Mouse (Mus musculus) forebrain, postnatal 0 days (tissue): Measurements from ENCODE around the gene Phlpp1. TPM values are rescaled to one million over a fixed set of nuclear protein-coding genes. Genes with fewer than 3 reads are reported as not detected.

Experiments used
- ATAC-seq: fragments of 200-750 bp; cut with Nextera tagmentation; 2 replicates; pipeline ENCODE4 v1.8.0; 2017; ENCODE audit warnings: mild to moderate bottlenecking, moderate library complexity
- DNase-seq: peaks from one replicate; pipeline ENCODE4 v3.0.0-alpha.2; 2015
- H3K27ac ChIP-seq: fragments of 300-500 bp; sonication (generic); 2 replicates; pipeline ENCODE4 v1.5.1; 2014; ENCODE audit warnings: low read depth, mild to moderate bottlenecking, antibody characterized with exemption, low read length, moderate library complexity, mixed read lengths
- H3K27me3 ChIP-seq: fragments of 300-500 bp; sonication (generic); 2 replicates; pipeline ENCODE4 v1.6.1; 2014; ENCODE audit warnings: mild to moderate bottlenecking, low read length, mixed read lengths; ENCODE audit not compliant: insufficient read depth
- H3K36me3 ChIP-seq: fragments of 300-500 bp; sonication (generic); 2 replicates; pipeline ENCODE4 v1.6.1; 2014; ENCODE audit warnings: mild to moderate bottlenecking, moderate library complexity; ENCODE audit not compliant: insufficient read depth
- H3K4me1 ChIP-seq: fragments of 300-500 bp; sonication (generic); 2 replicates; pipeline ENCODE4 v1.6.1; 2014; ENCODE audit warnings: antibody characterized with exemption; ENCODE audit not compliant: insufficient read depth
- H3K4me2 ChIP-seq: fragments of 300-500 bp; sonication (generic); 2 replicates; pipeline ENCODE4 v1.6.1; 2014; ENCODE audit warnings: low read depth, mild to moderate bottlenecking, moderate library complexity
- H3K4me3 ChIP-seq: fragments of 300-500 bp; sonication (generic); 2 replicates; pipeline ENCODE4 v1.5.1; 2014; ENCODE audit warnings: low read depth, low read length, mixed read lengths
- H3K9ac ChIP-seq: fragments of 300-500 bp; sonication (generic); 2 replicates; pipeline ENCODE4 v1.6.1; 2014; ENCODE audit warnings: mild to moderate bottlenecking
- H3K9me3 ChIP-seq: fragments of 300-500 bp; sonication (generic); 2 replicates; pipeline ENCODE4 v1.6.1; 2016; ENCODE audit warnings: low read length
- CTCF ChIP-seq: sonication (generic); IDR thresholded peaks from 2 replicates; pipeline ENCODE4 v1.5.1; 2016; ENCODE audit warnings: antibody characterized with exemption, control low read depth, low read depth
- WGBS: fragments of 180-500 bp; shearing (Covaris S2); extraction: QIAGEN DNeasy Blood & Tissue Kit; methylation state at CpG from one replicate; pipeline ENCODE4 v1.1.7; 2014; 5-methylcytosine and 5-hydroxymethylcytosine counted together
- polyA plus RNA-seq: library from polyadenylated mRNA; unstranded; fragments of >200 nt; fragmentation: Nextera tagmentation; extraction: Ambion mirVana; gene quantifications from 2 replicates; pipeline ENCODE4 v1.2.1, GENCODE M21; 2015
- total RNA-seq: library from RNA; depleted of rRNA; stranded (reverse); fragments of >200 nt; gene quantifications from 2 replicates; pipeline ENCODE4 v1.2.3, GENCODE M21; 2014

Gene Phlpp1
- total and polyA plus RNA-seq, 2 experiments from 2014 or later: 5.1 to 32.5 TPM

- no peak overlapping the region for H3K4me2 ChIP-seq
- no peak overlapping the region for H3K9ac ChIP-seq
- H3K36me3 ChIP-seq: no peaks in the 10 kb centered on the region
- H3K4me1 ChIP-seq: peaks cover 10% of the 10 kb centered on the region; the same call in 1 of the 2 replicates
- H3K9me3 ChIP-seq: no peaks in the 10 kb centered on the region
- WGBS: 29% methylated on average over 1 of the region's 1 CpGs
- no peak overlapping the region for H3K27ac ChIP-seq
- H3K4me3 ChIP-seq: no peak overlapping the region
- no peak for TF ChIP-seq CTCF
- DNase-seq (no peak), ATAC-seq (peak; percentile 68)
- no peaks in the 10 kb centered on the region for H3K27me3 ChIP-seq
Observed at GRCm38 (mm10) chr1:106241059-106241458, 69.5 kb downstream of the Phlpp1 start.

GRCm38 (mm10) chr1:106242129-106242528 is 70.6 kb downstream of the Phlpp1 start:
- WGBS: 14% methylated on average over 2 of the region's 2 CpGs
- Histone ChIP-seq H3K4me1 (peaks cover 10% of the 10 kb centered on the region; the same call in 1 of the 2 replicates), H3K9me3 (no peaks in the 10 kb centered on the region), H3K9ac (no peak overlapping the region), H3K36me3 (no peaks in the 10 kb centered on the region), H3K4me2 (no peak overlapping the region), H3K4me3 (no peak overlapping the region), H3K27me3 (no peaks in the 10 kb centered on the region), H3K27ac (no peak overlapping the region)
- ATAC-seq (no peak), DNase-seq (peak; percentile 45)
- TF ChIP-seq CTCF: no peak

- Histone ChIP-seq H3K4me2 (no peak overlapping the region), H3K9me3 (no peaks in the 10 kb centered on the region), H3K9ac (no peak overlapping the region), H3K4me3 (no peak overlapping the region), H3K4me1 (peaks cover 10% of the 10 kb centered on the region; the same call in 1 of the 2 replicates), H3K27ac (no peak overlapping the region), H3K36me3 (no peaks in the 10 kb centered on the region), H3K27me3 (no peaks in the 10 kb centered on the region)
- WGBS: 39% methylated on average over 1 of the region's 1 CpGs
- TF ChIP-seq CTCF: no peak
- ATAC-seq: no peak
- DNase-seq: no peak
Observed at GRCm38 (mm10) chr1:106243371-106243770, 71.8 kb downstream of the Phlpp1 start.

- Histone ChIP-seq H3K27me3 (no peaks in the 10 kb centered on the region), H3K9me3 (no peaks in the 10 kb centered on the region), H3K4me1 (peaks cover 10% of the 10 kb centered on the region; the same call in 1 of the 2 replicates), H3K9ac (no peak overlapping the region), H3K27ac (no peak overlapping the region), H3K4me3 (no peak overlapping the region), H3K36me3 (no peaks in the 10 kb centered on the region), H3K4me2 (no peak overlapping the region)
- TF ChIP-seq CTCF: no peak
- DNase-seq (no peak), ATAC-seq (no peak)
- WGBS: 90% methylated on average over 3 of the region's 3 CpGs
Observed at GRCm38 (mm10) chr1:106244245-106244644, 72.7 kb downstream of the Phlpp1 start.

- 91% methylated on average over 1 of the region's 1 CpGs for WGBS
- no peak overlapping the region for H3K4me2 ChIP-seq
- H3K4me1 ChIP-seq: no peaks in the 10 kb centered on the region
- no peak overlapping the region for H3K9ac ChIP-seq
- H3K27me3 ChIP-seq: no peaks in the 10 kb centered on the region
- H3K36me3 ChIP-seq: no peaks in the 10 kb centered on the region
- DNase-seq (no peak), ATAC-seq (no peak)
- no peak overlapping the region for H3K27ac ChIP-seq
- no peaks in the 10 kb centered on the region for H3K9me3 ChIP-seq
- no peak for TF ChIP-seq CTCF
- no peak overlapping the region for H3K4me3 ChIP-seq
Observed at GRCm38 (mm10) chr1:106254047-106254446, 82.5 kb downstream of the Phlpp1 start.

GRCm38 (mm10) chr1:106257176-106257575 is 85.6 kb downstream of the Phlpp1 start:
- ATAC-seq (no peak), DNase-seq (no peak)
- H3K4me2 ChIP-seq: no peak overlapping the region
- H3K36me3 ChIP-seq: no peaks in the 10 kb centered on the region
- no peak for TF ChIP-seq CTCF
- WGBS: 66% methylated on average over 1 of the region's 1 CpGs
- no peak overlapping the region for H3K9ac ChIP-seq
- no peaks in the 10 kb centered on the region for H3K27me3 ChIP-seq
- H3K4me3 ChIP-seq: no peak overlapping the region
- H3K27ac ChIP-seq: no peak overlapping the region
- no peaks in the 10 kb centered on the region for H3K4me1 ChIP-seq
- no peaks in the 10 kb centered on the region for H3K9me3 ChIP-seq

- H3K27ac ChIP-seq: no peak overlapping the region
- H3K9ac ChIP-seq: no peak overlapping the region
- H3K4me3 ChIP-seq: no peak overlapping the region
- no peaks in the 10 kb centered on the region for H3K27me3 ChIP-seq
- H3K36me3 ChIP-seq: no peaks in the 10 kb centered on the region
- H3K4me1 ChIP-seq: no peaks in the 10 kb centered on the region
- no peak for DNase-seq
- WGBS: 90% methylated on average over 6 of the region's 6 CpGs
- no peak overlapping the region for H3K4me2 ChIP-seq
- H3K9me3 ChIP-seq: no peaks in the 10 kb centered on the region
- TF ChIP-seq CTCF: no peak
- no peak for ATAC-seq
Observed at GRCm38 (mm10) chr1:106268028-106268799, 96.7 kb downstream of the Phlpp1 start.
